Comparison of ENCODE assay signal across 29 mouse cellular contexts in genomic region chr2:129654233-129654950, GRCm38 (mm10). TPM values are rescaled to one million over a fixed set of nuclear protein-coding genes. Genes with fewer than 3 reads are reported as not detected.
A peak's percentile ranks its signal among the peaks of the same experiment; 100 is the strongest.
DNase-seq lines count a peak whose midpoint lies in the region; TF ChIP-seq lines count a peak whose summit lies in the region.
"Had no signal": no experiment of that assay in that cellular context is flagged by ENCODE, and none has a peak within 500 bp of the region (broad histone marks: within the 10 kb centered on the region; RNA-seq: fewer than 3 reads in every experiment).

No protein-coding gene starts in this region.

- H3K27ac ChIP-seq in gastrocnemius, adult 2 months, result no peak overlapping the region
- H3K27ac ChIP-seq: embryonic facial prominence, embryonic 10.5 days; embryonic facial prominence, embryonic 15.5 days; heart, embryonic 10.5 days; heart, embryonic 15.5 days; hindbrain, embryonic 14.5 days; liver, embryonic 12.5 days; midbrain, embryonic 12.5 days; neural tube, embryonic 12.5 days had no signal

- H3K4me3 ChIP-seq in gastrocnemius, adult 2 months, result no peak overlapping the region
- H3K4me3 ChIP-seq: embryonic facial prominence, embryonic 10.5 days; embryonic facial prominence, embryonic 15.5 days; heart, embryonic 10.5 days; heart, embryonic 15.5 days; liver, embryonic 12.5 days; midbrain, embryonic 12.5 days; myocyte; neural tube, embryonic 12.5 days had no signal

- TF ChIP-seq CTCF in gastrocnemius, adult 2 months (IDR thresholded peaks at IDR 0.05), result no peak

- intact Hi-C loops in gastrocnemius, adult 2 months (cut with DNase I), result no loop called here
- intact Hi-C loops in gastrocnemius, postnatal 36 days (cut with DNase I), result no loop called here

- peak; percentile 28 for DNase-seq in adrenal gland, postnatal 14 days
- DNase-seq in adrenal gland, postnatal 10 days, result no peak
- DNase-seq in gastrocnemius, adult 2 months, result peak; percentile 38
- DNase-seq in gastrocnemius, postnatal 36 days, result no peak
- peak; percentile 32 for DNase-seq in lung, postnatal 36 days
- no peak for DNase-seq in lung, adult 18-20 months
- DNase-seq in layer of hippocampus, adult 11-12 months (ENCODE audit: low spot score), result no peak
- DNase-seq: cerebellum, adult 2 months; gastrocnemius, postnatal 14 days; heart, adult 11 months; heart, postnatal 4 days; kidney, adult 9 months; kidney, postnatal 10 days; layer of hippocampus, adult 9-11 months; liver, postnatal 0 days; lung, postnatal 10 days; right cerebral cortex, postnatal 4 days; thymus, postnatal 4 days had no signal

RNA-seq across cellular contexts. Expression of gene Pdyn, which starts 45.3 kb away (rescaled TPM):
- total RNA-seq in adrenal gland, postnatal 14 days (2021), result not detected in 2 replicates
- total RNA-seq in adrenal gland, postnatal 10 days (2021), result under 1 TPM in 1 of 2 experiments, not detected in 1; 0.33 TPM
- total RNA-seq in gastrocnemius, adult 2 months (2021), result not detected
- not detected for total RNA-seq in gastrocnemius, postnatal 36 days (2021)
- total RNA-seq: G1E; gastrocnemius, postnatal 14 days; heart, postnatal 4 days; megakaryocyte, adult 5-6 weeks had no signal

Comparison
In these comparisons a context has a peak if more than half of its experiments do, and no peak if none do; other contexts are left out.
1. DNase-seq: peak in adrenal gland, postnatal 14 days (single experiment), gastrocnemius, adult 2 months (single experiment) and lung, postnatal 36 days (single experiment); none in adrenal gland, postnatal 10 days (single experiment), gastrocnemius, postnatal 36 days (0 of 2), lung, adult 18-20 months (0 of 2) and layer of hippocampus, adult 11-12 months (single experiment).